Mouse (Mus musculus) olfactory bulb, adult 2 months (tissue): ENCODE data around the gene Nadsyn1. TPM values are rescaled to one million over a fixed set of nuclear protein-coding genes. Genes with fewer than 3 reads are reported as not detected.

Experiments
- H3K27ac ChIP-seq: fragments of 200-500 bp; 2 replicates; pipeline ENCODE4 v1.5.1; 2012; ENCODE audit warnings: low read depth, low read length; ENCODE audit not compliant: insufficient read depth
- H3K4me1 ChIP-seq: fragments of 200-500 bp; 2 replicates; pipeline ENCODE4 v1.6.1; 2012; ENCODE audit warnings: low read length; ENCODE audit not compliant: control insufficient read depth, insufficient read depth
- H3K4me3 ChIP-seq: fragments of 200-500 bp; 2 replicates; pipeline ENCODE4 v1.5.1; 2012; ENCODE audit warnings: mild to moderate bottlenecking, low read depth, low read length, moderate library complexity; ENCODE audit not compliant: insufficient read depth
- CTCF ChIP-seq: fragments of 200-500 bp; IDR thresholded peaks from 2 replicates; pipeline ENCODE4 v1.5.1; 2012; ENCODE audit warnings: low read depth, mild to moderate bottlenecking, low read length, moderate library complexity; ENCODE audit not compliant: insufficient read depth
- POLR2A ChIP-seq: fragments of 200-500 bp; IDR thresholded peaks from 2 replicates; pipeline ENCODE4 v1.6.1; 2012; ENCODE audit warnings: mild to moderate bottlenecking, low read depth, low read length, moderate library complexity; ENCODE audit not compliant: insufficient read depth
- WGBS: fragments of 180-500 bp; shearing (Covaris S2); methylation state at CpG from one replicate; pipeline ENCODE4 v1.1.7; 2018; 5-methylcytosine and 5-hydroxymethylcytosine counted together
- polyA plus RNA-seq: library from polyadenylated mRNA; stranded (reverse); fragments of >200 nt; gene quantifications from 2 replicates; pipeline ENCODE4 v1.2.4, GENCODE M21; 2012; ENCODE audit warnings: low replicate concordance; ENCODE audit not compliant: missing spikeins, insufficient read depth, insufficient read length

Gene Nadsyn1
- polyA plus RNA-seq, 1 experiment = not detected

- Histone ChIP-seq H3K27ac (no peak overlapping the region), H3K4me1 (peaks cover 4% of the 10 kb centered on the region; the same call in 1 of the 2 replicates), H3K4me3 (no peak overlapping the region)
- TF ChIP-seq POLR2A = no peak
- TF ChIP-seq CTCF = no peak
- 56% methylated on average over 3 of the region's 3 CpGs for WGBS
Measured at GRCm38 (mm10) chr7:143749045-143749444, 73.6 kb downstream of the Nadsyn1 start.

- 3% methylated on average over 16 of the region's 16 CpGs for WGBS
- TF ChIP-seq POLR2A = no peak
- TF ChIP-seq CTCF = peak; percentile 73
- no peak overlapping the region for H3K27ac ChIP-seq
- H3K4me3 ChIP-seq = peak overlapping the region; percentile 9; the same call in 1 of the 2 replicates
- peaks cover 4% of the 10 kb centered on the region; the same call in 1 of the 2 replicates for H3K4me1 ChIP-seq
Measured at GRCm38 (mm10) chr7:143748041-143748868, 74.4 kb downstream of the Nadsyn1 start.

Other genes starting within 250 kb of the Nadsyn1 start
- not detected in 2 replicates for gene Cars, start 222.8 kb downstream of the Nadsyn1 start, polyA plus RNA-seq
- gene Tnfrsf26, start 194.1 kb downstream of the Nadsyn1 start, polyA plus RNA-seq = not detected in 2 replicates
- gene Tnfrsf22, start 173.2 kb downstream of the Nadsyn1 start, polyA plus RNA-seq = not detected in 2 replicates
- gene Tnfrsf23, start 137.0 kb downstream of the Nadsyn1 start, polyA plus RNA-seq = not detected in 2 replicates
- not detected in 2 replicates for gene Osbpl5, start 65.9 kb downstream of the Nadsyn1 start, polyA plus RNA-seq
- not detected in 2 replicates for gene Mrgprg, start 55.9 kb downstream of the Nadsyn1 start, polyA plus RNA-seq
- gene Mrgpre, start 38.3 kb downstream of the Nadsyn1 start, polyA plus RNA-seq = not detected in 2 replicates
- gene Dhcr7, start 296 bp upstream of the Nadsyn1 start, polyA plus RNA-seq = not detected in 2 replicates
- not detected in 2 replicates for gene Gm498, start 44.0 kb upstream of the Nadsyn1 start, polyA plus RNA-seq
- gene Shank2, start 179.1 kb upstream of the Nadsyn1 start, polyA plus RNA-seq = 53.3 TPM in 1 of 2 replicates, not detected in the other